Mouse (Mus musculus) E14TG2a.4 (cell line): Measurements from ENCODE around the gene Arnt2.
A peak's percentile ranks its signal among the peaks of the same experiment; 100 is the strongest.

ENCODE experiments used
- H3K27me3 ChIP-seq: 2 replicates; pipeline ENCODE4 v1.6.1; 2014; ENCODE audit warnings: low read length, control low read depth; ENCODE audit not compliant: insufficient read depth
- H3K36me3 ChIP-seq: 2 replicates; pipeline ENCODE4 v1.6.1; 2014; ENCODE audit warnings: low read length, control low read depth; ENCODE audit not compliant: insufficient read depth
- H3K4me1 ChIP-seq: replicated peaks from 2 replicates; pipeline ENCODE4 v1.6.1; 2014; ENCODE audit warnings: low read depth, low read length, control low read depth
- H3K4me3 ChIP-seq: replicated peaks from 2 replicates; pipeline ENCODE4 v1.5.1; 2014; ENCODE audit warnings: mild to moderate bottlenecking, low read length
- H3K9me3 ChIP-seq: 2 replicates; pipeline ENCODE4 v1.6.1; 2014; ENCODE audit warnings: low read length, control low read depth
- CTCF ChIP-seq: conservative IDR thresholded peaks from 2 replicates; pipeline ENCODE4 v1.5.1; 2014; ENCODE audit warnings: low read length
- NANOG ChIP-seq: IDR thresholded peaks from 2 replicates; pipeline ENCODE4 v1.6.1; 2014; ENCODE audit warnings: borderline replicate concordance, low read length, mixed read lengths
- POU5F1 ChIP-seq: IDR thresholded peaks from 2 replicates; pipeline ENCODE4 v1.6.1; 2014; ENCODE audit warnings: low read length, borderline replicate concordance

The Arnt2 gene

DNA sequence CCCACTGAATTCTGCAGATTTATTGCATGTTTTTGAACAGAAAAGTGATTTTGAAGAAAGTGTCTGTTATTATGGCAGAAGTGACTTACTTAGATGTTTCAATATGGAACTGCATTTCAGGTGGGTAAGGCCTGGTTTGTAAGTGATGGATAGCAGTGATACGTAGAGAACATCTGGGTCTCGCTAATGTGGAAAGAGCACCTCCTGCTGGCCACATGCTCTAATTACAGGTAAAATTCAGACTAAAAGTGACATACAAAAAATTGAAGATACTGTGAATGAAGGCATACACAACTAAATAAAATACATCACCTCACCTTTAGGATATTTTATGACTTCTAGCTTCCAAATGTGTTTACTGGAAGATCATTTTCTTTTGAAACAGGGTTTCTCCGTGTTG, 66.8 kb downstream of the Arnt2 start:
- Histone ChIP-seq H3K36me3 (no peaks in the 10 kb centered on the region), H3K27me3 (no peaks in the 10 kb centered on the region), H3K4me1 (no peaks in the 10 kb centered on the region), H3K4me3 (no peak overlapping the region), H3K9me3 (no peaks in the 10 kb centered on the region)
- peak; percentile 38 for TF ChIP-seq CTCF
- TF ChIP-seq NANOG: no peak

DNA sequence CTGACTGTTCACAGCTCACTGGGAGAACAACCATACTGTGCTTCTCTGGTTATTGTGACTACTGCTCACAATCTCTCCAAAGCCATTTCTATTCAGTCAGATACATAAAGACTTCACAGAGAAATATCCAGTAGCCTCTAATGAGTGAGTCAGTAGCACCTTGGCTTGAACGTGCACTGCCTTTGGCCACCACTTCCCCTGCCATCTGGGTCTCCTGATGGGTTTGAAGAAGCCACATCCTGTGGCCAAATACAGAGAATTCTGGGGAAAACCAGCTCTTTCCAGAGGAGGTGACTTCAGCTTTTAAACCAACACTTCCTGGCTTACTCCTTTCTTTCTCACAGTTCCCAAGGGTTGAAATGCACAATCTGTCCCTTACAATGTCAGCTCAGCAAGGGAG, 69.0 kb downstream of the Arnt2 start:
- Histone ChIP-seq H3K27me3 (no peaks in the 10 kb centered on the region), H3K4me3 (no peak overlapping the region), H3K36me3 (no peaks in the 10 kb centered on the region), H3K9me3 (no peaks in the 10 kb centered on the region), H3K4me1 (no peaks in the 10 kb centered on the region)
- TF ChIP-seq POU5F1: no peak
- TF ChIP-seq CTCF: no peak
- TF ChIP-seq NANOG: no peak

DNA sequence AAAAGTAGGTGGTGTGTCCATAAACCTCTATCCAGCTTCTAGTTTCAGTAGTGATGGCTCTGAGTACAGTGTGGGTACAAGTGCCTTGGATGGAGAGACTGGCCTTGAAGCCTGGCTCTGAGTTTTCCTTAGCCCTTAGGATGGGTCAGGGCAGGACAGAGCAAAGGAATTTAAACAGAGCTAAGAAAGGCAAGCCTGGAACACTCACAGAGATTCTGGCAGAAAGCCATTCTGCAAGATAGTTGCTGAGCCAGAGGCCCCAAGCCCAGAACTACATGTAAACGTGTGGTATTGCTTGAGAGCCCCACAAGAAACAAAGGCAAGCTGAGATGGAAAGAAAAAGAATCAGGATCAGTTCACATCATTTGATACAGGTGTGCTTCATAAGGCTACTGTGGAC, 70.8 kb downstream of the Arnt2 start:
- H3K27me3 ChIP-seq: no peaks in the 10 kb centered on the region

DNA sequence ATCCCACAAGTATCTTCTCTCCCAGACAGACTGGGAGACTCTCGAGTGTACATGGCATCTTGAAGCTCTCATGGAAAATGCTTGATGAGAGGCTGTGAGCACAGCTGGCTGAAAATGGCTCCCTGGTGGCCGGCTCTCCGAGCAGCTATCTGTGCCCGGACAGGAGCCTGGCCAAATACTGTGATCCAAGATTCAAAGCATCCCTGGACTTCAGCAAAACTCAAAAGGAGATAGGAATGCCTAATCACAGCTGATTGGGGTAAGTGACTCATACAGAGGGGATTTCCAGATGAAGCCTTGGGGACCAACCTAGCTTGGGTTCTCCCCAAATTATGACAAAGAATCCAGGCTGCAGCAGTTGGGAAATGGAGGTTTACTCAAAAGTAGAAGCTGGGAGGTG, 72.2 kb downstream of the Arnt2 start:
- no peaks in the 10 kb centered on the region for H3K9me3 ChIP-seq
- H3K4me1 ChIP-seq: no peaks in the 10 kb centered on the region
- TF ChIP-seq POU5F1 (no peak), CTCF (no peak), NANOG (no peak)
- no peaks in the 10 kb centered on the region for H3K36me3 ChIP-seq
- H3K4me3 ChIP-seq: no peak overlapping the region
- H3K27me3 ChIP-seq: no peaks in the 10 kb centered on the region

More for the DNA sequence above, 70.8 kb downstream of the Arnt2 start:
- Histone ChIP-seq H3K9me3 (no peaks in the 10 kb centered on the region), H3K4me1 (no peaks in the 10 kb centered on the region), H3K36me3 (no peaks in the 10 kb centered on the region), H3K4me3 (no peak overlapping the region)
- TF ChIP-seq POU5F1 (no peak), NANOG (no peak)

DNA sequence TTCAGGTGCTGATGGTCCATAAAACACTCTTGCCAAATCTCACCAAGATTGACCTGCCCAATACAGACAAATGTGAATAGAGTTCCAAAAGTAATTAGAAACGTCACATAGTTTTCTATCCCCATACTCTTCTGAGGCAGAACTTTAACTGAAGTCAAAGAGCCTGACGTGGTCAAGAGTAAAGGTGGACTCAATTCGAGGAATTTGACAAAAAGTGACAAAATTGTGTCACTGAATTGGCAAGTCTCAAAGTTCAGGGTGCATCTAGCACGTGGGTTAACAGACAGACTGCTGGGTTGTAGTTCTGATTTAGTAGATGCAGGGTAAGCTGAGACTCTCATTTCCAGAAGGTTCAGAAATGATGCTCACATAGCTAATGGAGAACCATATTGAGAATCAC, 73.1 kb downstream of the Arnt2 start:
- TF ChIP-seq NANOG (no peak), CTCF (no peak), POU5F1 (no peak)
- H3K4me3 ChIP-seq: no peak overlapping the region
- no peaks in the 10 kb centered on the region for H3K27me3 ChIP-seq
- no peaks in the 10 kb centered on the region for H3K9me3 ChIP-seq
- no peaks in the 10 kb centered on the region for H3K4me1 ChIP-seq
- no peaks in the 10 kb centered on the region for H3K36me3 ChIP-seq

DNA sequence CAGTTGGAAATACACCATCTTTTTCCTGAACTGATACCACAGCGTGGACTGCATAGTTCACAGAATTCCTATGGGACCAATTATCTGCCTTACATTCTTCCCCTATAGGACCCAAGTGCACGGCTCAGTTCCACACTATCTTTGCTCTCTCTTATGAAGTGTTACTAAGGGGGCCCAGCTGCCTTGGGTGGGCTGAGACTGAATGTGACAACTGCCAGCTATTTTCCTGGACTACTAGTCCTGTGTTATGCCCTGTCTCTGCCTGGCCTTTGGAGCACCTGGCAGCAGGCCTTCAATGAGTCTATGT, 73.4 kb downstream of the Arnt2 start:
- Histone ChIP-seq H3K9me3 (no peaks in the 10 kb centered on the region), H3K4me1 (no peaks in the 10 kb centered on the region), H3K27me3 (no peaks in the 10 kb centered on the region), H3K4me3 (no peak overlapping the region), H3K36me3 (no peaks in the 10 kb centered on the region)
- TF ChIP-seq POU5F1 (no peak), CTCF (no peak), NANOG (no peak)

DNA sequence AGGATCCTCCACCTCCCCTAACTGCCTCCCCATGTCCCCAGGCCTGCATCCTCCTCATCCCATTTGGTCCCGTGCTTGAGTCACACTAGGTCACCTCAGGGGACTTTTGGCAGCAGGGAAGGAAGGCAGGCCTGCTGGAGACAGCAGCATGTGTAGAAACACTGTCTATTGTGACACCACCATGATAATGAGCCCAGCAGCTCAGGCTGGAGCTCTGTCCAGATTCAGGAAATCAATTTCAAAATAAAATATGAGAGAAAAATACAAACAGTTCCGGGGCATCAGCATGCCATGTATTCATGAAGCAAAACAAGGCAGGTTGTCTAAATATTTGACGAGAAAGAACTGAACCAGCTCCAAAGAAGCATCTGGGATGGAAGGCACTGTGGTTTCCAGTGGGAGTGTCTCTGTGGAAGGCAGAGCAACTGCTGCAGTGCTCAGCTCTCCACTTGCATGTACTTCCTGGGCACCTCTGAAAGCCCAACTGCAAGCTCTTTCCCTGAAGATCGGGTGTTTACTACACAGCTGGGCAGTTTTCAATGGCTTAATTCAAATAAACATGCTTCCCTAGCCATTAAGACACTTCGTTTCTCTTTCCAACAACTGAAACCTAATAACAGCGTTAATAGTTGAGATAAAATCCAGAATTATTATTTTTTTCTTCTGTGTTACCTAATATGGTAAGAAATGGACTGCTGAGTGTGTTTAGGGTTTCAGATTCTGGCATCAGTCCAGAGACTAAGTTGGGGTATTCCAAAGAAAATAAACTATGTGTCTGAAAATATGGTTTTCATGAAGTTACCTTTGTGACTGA, 74.0 kb downstream of the Arnt2 start:
- Histone ChIP-seq H3K9me3 (no peaks in the 10 kb centered on the region), H3K27me3 (no peaks in the 10 kb centered on the region), H3K4me3 (no peak overlapping the region), H3K36me3 (no peaks in the 10 kb centered on the region), H3K4me1 (no peaks in the 10 kb centered on the region)
- TF ChIP-seq POU5F1 (no peak), NANOG (no peak), CTCF (no peak)

DNA sequence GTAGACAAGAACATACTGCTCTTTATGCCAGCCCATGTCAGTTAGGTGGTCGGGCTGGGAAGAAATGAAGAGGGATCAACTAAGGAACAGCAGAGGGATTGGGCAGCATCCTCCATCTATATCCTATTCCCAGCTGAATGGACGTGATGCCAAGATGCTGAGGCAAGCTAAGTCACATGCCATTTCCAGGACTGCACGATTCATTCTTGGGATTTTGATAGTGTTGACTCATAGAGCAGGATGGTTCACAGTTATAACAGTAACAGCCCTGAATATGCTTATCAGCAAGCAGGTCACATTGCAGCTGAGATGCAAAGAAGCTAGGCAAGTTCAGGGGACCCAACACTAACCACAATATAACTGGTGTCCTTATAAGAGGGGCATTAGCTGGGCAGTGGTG, 76.0 kb downstream of the Arnt2 start:
- H3K36me3 ChIP-seq: no peaks in the 10 kb centered on the region
- no peaks in the 10 kb centered on the region for H3K4me1 ChIP-seq
- H3K9me3 ChIP-seq: no peaks in the 10 kb centered on the region
- no peak overlapping the region for H3K4me3 ChIP-seq
- no peak for TF ChIP-seq POU5F1
- no peak for TF ChIP-seq NANOG
- TF ChIP-seq CTCF: no peak
- H3K27me3 ChIP-seq: no peaks in the 10 kb centered on the region

DNA sequence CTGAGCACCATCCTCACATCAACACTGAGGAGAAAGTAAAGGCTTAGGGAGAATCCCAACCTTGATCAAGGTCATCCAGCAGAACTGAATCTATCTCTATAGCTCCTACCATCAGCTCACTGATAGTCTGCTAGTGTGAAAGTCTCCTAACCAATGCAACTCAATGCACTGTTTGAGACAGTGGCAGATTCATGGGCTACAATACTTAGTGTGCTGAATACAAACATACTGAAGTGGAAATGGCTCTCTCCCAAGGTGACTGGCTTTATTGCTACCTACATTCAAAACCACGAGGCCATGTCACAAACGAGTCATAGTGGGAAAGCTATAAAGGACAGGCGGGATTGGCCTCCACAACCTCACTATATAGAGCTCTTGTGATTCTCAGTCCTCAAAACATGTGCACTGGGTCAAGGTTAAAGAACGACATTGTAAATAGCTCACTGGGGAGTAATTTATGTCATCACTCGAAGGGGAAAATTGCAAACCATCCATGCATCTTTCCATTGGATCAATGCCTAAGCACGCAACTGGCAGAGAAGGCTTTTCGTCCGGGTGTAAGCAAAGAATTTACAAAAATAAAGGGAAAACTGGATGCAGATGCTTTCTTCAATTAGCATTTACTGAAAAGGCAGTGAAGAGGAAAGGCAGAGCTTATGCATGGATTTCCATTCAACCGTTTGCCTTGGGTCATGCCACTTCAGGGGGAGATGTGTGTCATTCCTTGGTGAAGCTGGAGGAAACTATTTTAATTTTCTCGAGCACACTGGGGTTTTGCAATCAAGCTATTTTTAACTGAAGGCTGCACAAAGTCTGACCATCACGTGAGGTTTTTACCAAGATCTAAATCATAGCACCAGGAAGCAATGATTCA, 77.4 kb downstream of the Arnt2 start:
- no peak overlapping the region for H3K4me3 ChIP-seq
- TF ChIP-seq POU5F1 (no peak), CTCF (no peak), NANOG (no peak)
- 0 out of 2 replicates have a peak, but pooled peaks cover 2% of the 10 kb centered on the region for H3K27me3 ChIP-seq

More for the DNA sequence above, 77.4 kb downstream of the Arnt2 start:
- H3K36me3 ChIP-seq: no peaks in the 10 kb centered on the region
- no peaks in the 10 kb centered on the region for H3K4me1 ChIP-seq
- no peaks in the 10 kb centered on the region for H3K9me3 ChIP-seq
